Comparison of ENCODE assay signal across 34 mouse cellular contexts in genomic region chr11:54247251-54247950, GRCm38 (mm10). TPM values are rescaled to one million over a fixed set of nuclear protein-coding genes. Genes with fewer than 3 reads are reported as not detected.
DNase-seq lines count a peak whose midpoint lies in the region; TF ChIP-seq lines count a peak whose summit lies in the region.
"Had no signal": no experiment of that assay in that cellular context is flagged by ENCODE, and none has a peak within 500 bp of the region (broad histone marks: within the 10 kb centered on the region; RNA-seq: fewer than 3 reads in every experiment).

No protein-coding gene starts in this region.

- no peaks in the 10 kb centered on the region for H3K27me3 ChIP-seq in CH12.LX (replicated peaks)
- H3K27me3 ChIP-seq: embryonic facial prominence, embryonic 12.5 days; forebrain, embryonic 13.5 days; hindbrain, embryonic 15.5 days; liver, embryonic 13.5 days had no signal

- dilution Hi-C loops in CH12.LX (cut with MboI; ENCODE audit: extremely low pct_ligation_motif_present, extremely low pct_unique_long_range_greater_than_20kb, low sequenced_read_pairs), result no loop called here

- TF ChIP-seq EP300 in CH12.LX (IDR thresholded peaks at IDR 0.05; ENCODE audit: low read length), result no peak

- TF ChIP-seq POLR2A in CH12.LX (IDR thresholded peaks at IDR 0.05; ENCODE audit: low read depth, low read length), result no peak
- TF ChIP-seq POLR2A in lung, adult 2 months (IDR thresholded peaks at IDR 0.05; ENCODE audit: borderline replicate concordance, extremely low read depth, low read depth, low read length), result peak; percentile 59; the same call in 1 of the 2 replicates

- no peak overlapping the region for H3K27ac ChIP-seq in CH12.LX (ENCODE audit: insufficient read depth, low read depth)
- H3K27ac ChIP-seq: embryonic facial prominence, embryonic 12.5 days; forebrain, embryonic 13.5 days; heart, embryonic 10.5 days; hindbrain, embryonic 15.5 days; layer of hippocampus, adult 2 months; liver, embryonic 13.5 days had no signal

- H3K36me3 ChIP-seq in CH12.LX (replicated peaks in 1 of 2; ENCODE audit: control insufficient read depth in 1 of 2, insufficient read depth in 1 of 2, low read length in 1 of 2), result no peaks in the 10 kb centered on the region
- H3K36me3 ChIP-seq: embryonic facial prominence, embryonic 12.5 days; heart, embryonic 10.5 days; hindbrain, embryonic 15.5 days; liver, embryonic 13.5 days had no signal

- TF ChIP-seq RAD21 in CH12.LX (IDR thresholded peaks at IDR 0.05; ENCODE audit: low read depth, low read length), result no peak

- H3K9ac ChIP-seq in CH12.LX (ENCODE audit: insufficient read depth, low read depth), result no peak overlapping the region
- H3K9ac ChIP-seq: embryonic facial prominence, embryonic 12.5 days; forebrain, embryonic 13.5 days; hindbrain, embryonic 15.5 days; liver, embryonic 13.5 days had no signal

- no peak for TF ChIP-seq CTCF in CH12.LX (conservative IDR thresholded peaks at IDR 0.05 in 1 of 2, IDR thresholded peaks at IDR 0.05 in 1 of 2; ENCODE audit: low read depth in 2 of 2, low read length in 2 of 2)
- TF ChIP-seq CTCF in lung, adult 2 months (IDR thresholded peaks at IDR 0.05; ENCODE audit: insufficient read depth, low read length), result no peak

- in situ Hi-C loops in CH12.LX (cut with MboI; ENCODE audit: low pct_ligation_motif_present, low pct_unique_long_range_greater_than_20kb, low sequenced_read_pairs), result no loop called here

- 59% methylated on average over 10 of the region's 10 CpGs for WGBS in lung, adult 2 months

- peaks cover 13 to 54% of the 10 kb centered on the region in 2 experiments for H3K4me1 ChIP-seq in CH12.LX (ENCODE audit: control insufficient read depth in 1 of 2, insufficient read depth in 2 of 2)
- H3K4me1 ChIP-seq in lung, adult 2 months (ENCODE audit: control insufficient read depth, insufficient read depth, low read length), result no peaks in the 10 kb centered on the region
- H3K4me1 ChIP-seq: embryonic facial prominence, embryonic 12.5 days; forebrain, embryonic 13.5 days; hindbrain, embryonic 15.5 days had no signal

- no peak overlapping the region for H3K4me2 ChIP-seq in CH12.LX (ENCODE audit: insufficient read depth, low read depth, poor library complexity, severe bottlenecking)
- H3K4me2 ChIP-seq: embryonic facial prominence, embryonic 12.5 days; forebrain, embryonic 13.5 days; hindbrain, embryonic 15.5 days; liver, embryonic 13.5 days; midbrain, embryonic 11.5 days had no signal

- no peak overlapping the region for H3K4me3 ChIP-seq in CH12.LX (replicated peaks in 1 of 3; ENCODE audit: low read depth in 2 of 3, low read length in 2 of 3, poor library complexity in 1 of 3)
- H3K4me3 ChIP-seq in lung, adult 2 months (replicated peaks; ENCODE audit: extremely low read depth, low read depth, low read length), result no peak overlapping the region
- H3K4me3 ChIP-seq: embryonic facial prominence, embryonic 12.5 days; erythroblast, embryonic 14.5 days; forebrain, embryonic 13.5 days; heart, embryonic 10.5 days; hindbrain, embryonic 15.5 days; layer of hippocampus, adult 2 months; liver, embryonic 13.5 days had no signal

- H3K79me2 ChIP-seq in CH12.LX (replicated peaks; ENCODE audit: control insufficient read depth, extremely low read depth, insufficient read depth, poor library complexity, severe bottlenecking), result no peaks in the 10 kb centered on the region

- DNase-seq in embryo, embryonic 10 days (ENCODE audit: low spot score), result peak; percentile 12
- DNase-seq in embryo, embryonic 11 days, result no peak
- no peak for DNase-seq in CH12.LX (ENCODE audit: extremely low read depth)
- peak; percentile 33 for DNase-seq in lung, adult 2 months
- peak; percentile 29 for DNase-seq in lung, postnatal 14 days
- DNase-seq in adrenal gland, adult 18-20 months (ENCODE audit: low spot score in 2 of 2), result no peak
- DNase-seq in spleen, postnatal 14 days (ENCODE audit: low spot score in 2 of 2), result no peak
- no peak for DNase-seq in testis, postnatal 10 days (ENCODE audit: low spot score)
- DNase-seq: adrenal gland, postnatal 14 days; cerebellum, adult 9-11 months; kidney, postnatal 25 days; layer of hippocampus, postnatal 36 days; liver, embryonic 13.5 days; thymus, postnatal 14 days had no signal

- H3K9me3 ChIP-seq in CH12.LX (replicated peaks; ENCODE audit: low read length), result no peaks in the 10 kb centered on the region
- H3K9me3 ChIP-seq: embryonic facial prominence, embryonic 12.5 days; forebrain, embryonic 13.5 days; heart, embryonic 10.5 days; hindbrain, embryonic 15.5 days; liver, embryonic 13.5 days had no signal

TF ChIP-seq in CH12.LX, 34 proteins besides CTCF, POLR2A, EP300 and RAD21:
- no peak for TF ChIP-seq SMC3 (IDR thresholded peaks at IDR 0.05; ENCODE audit: low read depth, low read length)
- TF ChIP-seq MAFK (IDR thresholded peaks at IDR 0.05; ENCODE audit: insufficient replicate concordance, low read length), result peak; percentile 96
TF ChIP-seq in CH12.LX: peak in this region for 1.

RNA-seq across cellular contexts. Expression of gene Csf2, which starts 2.1 kb away (rescaled TPM):
- 1.9 and 2.6 TPM in 2 replicates for total RNA-seq in CH12.LX (2012; rRNA removed)
- 1.4 and 2.4 TPM in 2 replicates for total RNA-seq in CH12.LX (2014; rRNA removed)
- polyA plus RNA-seq in CH12.LX (2012; ENCODE audit: insufficient read length, low read depth), result 0.79 and 0.83 TPM in 2 replicates
- polyA plus RNA-seq in lung, adult 2 months (2012; rRNA removed), result 2.0 and 2.5 TPM in 2 replicates
- not detected for total RNA-seq in adrenal gland, adult 18-20 months (2021)
- total RNA-seq: adrenal gland, postnatal 14 days; common myeloid progenitor, adult 5-6 weeks; gastrocnemius, adult 8-10 months; hematopoietic stem cell, adult 5-6 weeks; layer of hippocampus, adult 2 months; layer of hippocampus, postnatal 36 days; left cerebral cortex, postnatal 14 days; monocyte, adult 5-6 weeks; neutrophil, adult 5-6 weeks had no signal
- polyA plus RNA-seq: embryonic facial prominence, embryonic 12.5 days; erythroblast, embryonic 14.5 days; forebrain, embryonic 13.5 days; gonadal fat pad, adult 2 months; heart, embryonic 10.5 days; heart, embryonic 16.5 days; hindbrain, embryonic 15.5 days; kidney, embryonic 14.5 days; limb, embryonic 14.5 days; liver, embryonic 13.5 days; midbrain, embryonic 11.5 days; testis, adult 2 months had no signal

RNA-seq across cellular contexts. Expression of gene Il3, which starts 19.7 kb away (rescaled TPM):
- total RNA-seq in CH12.LX (2012; rRNA removed) (2.7 and 4.8 TPM in 2 replicates), CH12.LX (2014; rRNA removed) (1.5 and 1.9 TPM in 2 replicates)
- polyA plus RNA-seq in CH12.LX (2012; ENCODE audit: insufficient read length, low read depth), result 1.3 and 3.5 TPM in 2 replicates
- not detected in 2 replicates for polyA plus RNA-seq in lung, adult 2 months (2012; rRNA removed)
- not detected for total RNA-seq in adrenal gland, adult 18-20 months (2021)
- total RNA-seq: adrenal gland, postnatal 14 days; common myeloid progenitor, adult 5-6 weeks; gastrocnemius, adult 8-10 months; hematopoietic stem cell, adult 5-6 weeks; layer of hippocampus, adult 2 months; layer of hippocampus, postnatal 36 days; left cerebral cortex, postnatal 14 days; monocyte, adult 5-6 weeks; neutrophil, adult 5-6 weeks had no signal
- polyA plus RNA-seq: activated CD4-positive, CD25-positive, alpha-beta regulatory T cell, adult 4 months; embryonic facial prominence, embryonic 12.5 days; erythroblast, embryonic 14.5 days; forebrain, embryonic 13.5 days; gonadal fat pad, adult 2 months; heart, embryonic 10.5 days; heart, embryonic 16.5 days; hindbrain, embryonic 15.5 days; intestine, embryonic 16.5 days; kidney, embryonic 14.5 days; limb, embryonic 14.5 days; liver, embryonic 13.5 days; midbrain, embryonic 11.5 days; testis, adult 2 months had no signal

RNA-seq across cellular contexts. Expression of gene Acsl6, which starts 56.2 kb away (rescaled TPM):
- total RNA-seq in CH12.LX (2012; rRNA removed) (94.7 and 96.9 TPM in 2 replicates), CH12.LX (2014; rRNA removed) (74.1 and 74.9 TPM in 2 replicates)
- polyA plus RNA-seq in CH12.LX (2012; ENCODE audit: insufficient read length, low read depth), result 204 and 222 TPM in 2 replicates
- 0.17 and 0.50 TPM in 2 replicates for polyA plus RNA-seq in lung, adult 2 months (2012; rRNA removed)
- 1 to 10 TPM; 4.7 to 7.7 TPM for total RNA-seq in adrenal gland, adult 18-20 months (2021)
- total RNA-seq: monocyte, adult 5-6 weeks had no signal
- polyA plus RNA-seq: activated CD4-positive, CD25-positive, alpha-beta regulatory T cell, adult 4 months had no signal

Comparison
In these comparisons a context has a peak if more than half of its experiments do, and no peak if none do; other contexts are left out.
1. DNase-seq: peak in embryo, embryonic 10 days (single experiment), lung, adult 2 months (single experiment) and lung, postnatal 14 days (single experiment); none in embryo, embryonic 11 days (single experiment), CH12.LX (single experiment), adrenal gland, adult 18-20 months (0 of 2), spleen, postnatal 14 days (0 of 2) and testis, postnatal 10 days (single experiment).
2. RNA of gene Acsl6, which starts 56.2 kb away (total RNA-seq): 74.1 to 96.9 TPM in CH12.LX; 4.7 to 7.7 TPM in adrenal gland, adult 18-20 months; every median in the first group is over 4 times any median in the second.